Mouse (Mus musculus): ENCODE results near the gene Ccdc117.
"Not testable (repeated sequence)": the region's sequence is repeated elsewhere in the genome, so short reads cannot be mapped to it uniquely, and the experiment has no call there.

Ccdc117 gene

GRCm38 (mm10) chr11:5541799-5542481, at the start of gene Ccdc117:
Ccdc117 (minus strand) TSS chr11:5542187.
- DNase-seq (ENCODE audit: low spot score): peak; percentile 74

GRCm38 (mm10) chr11:5575046-5575445, 33.1 kb upstream of the Ccdc117 start:
- no peak for DNase-seq (ENCODE audit: low spot score)

- DNase-seq (ENCODE audit: low spot score): no peak
These were observed 31.8 kb upstream of the Ccdc117 start for GRCm38 (mm10) chr11:5573821-5574220.

- DNase-seq (ENCODE audit: low spot score): no peak
These were observed 29.9 kb upstream of the Ccdc117 start for GRCm38 (mm10) chr11:5571856-5572255.

GRCm38 (mm10) chr11:5569474-5569873, 27.5 kb upstream of the Ccdc117 start, which contains the start of gene Ankrd36:
Ankrd36 (plus strand) TSS chr11:5569684.
- DNase-seq (ENCODE audit: low spot score): no peak

GRCm38 (mm10) chr11:5568082-5568481, 26.1 kb upstream of the Ccdc117 start:
- no peak for DNase-seq (ENCODE audit: low spot score)

- no peak for DNase-seq (ENCODE audit: low spot score)
These were observed 25.7 kb upstream of the Ccdc117 start for GRCm38 (mm10) chr11:5567654-5568053.

- DNase-seq (ENCODE audit: low spot score): no peak
These were observed 24.5 kb upstream of the Ccdc117 start for GRCm38 (mm10) chr11:5566506-5566905.

GRCm38 (mm10) chr11:5565596-5565995, 23.6 kb upstream of the Ccdc117 start:
- DNase-seq (ENCODE audit: low spot score): no peak

- DNase-seq (ENCODE audit: low spot score): no peak
These were observed 21.9 kb upstream of the Ccdc117 start for GRCm38 (mm10) chr11:5563898-5564297.

- no peak for DNase-seq (ENCODE audit: low spot score)
These were observed 20.8 kb upstream of the Ccdc117 start for GRCm38 (mm10) chr11:5562625-5563268.

- DNase-seq (ENCODE audit: low spot score): no peak
These were observed 18.3 kb upstream of the Ccdc117 start for GRCm38 (mm10) chr11:5560273-5560672.

- DNase-seq (ENCODE audit: low spot score): no peak
These were observed 9.9 kb upstream of the Ccdc117 start for GRCm38 (mm10) chr11:5551931-5552330.

GRCm38 (mm10) chr11:5551430-5551829, 9.4 kb upstream of the Ccdc117 start:
- DNase-seq (ENCODE audit: low spot score): no peak

GRCm38 (mm10) chr11:5546693-5547092, 4.7 kb upstream of the Ccdc117 start:
- no peak for DNase-seq (ENCODE audit: low spot score)

GRCm38 (mm10) chr11:5545457-5545856, 3.5 kb upstream of the Ccdc117 start:
- DNase-seq (ENCODE audit: low spot score): no peak

- DNase-seq (ENCODE audit: low spot score): not testable (repeated sequence)
These were observed 2.7 kb upstream of the Ccdc117 start for GRCm38 (mm10) chr11:5544709-5545108.

GRCm38 (mm10) chr11:5543281-5543680, 1.3 kb upstream of the Ccdc117 start:
- DNase-seq (ENCODE audit: low spot score): no peak

GRCm38 (mm10) chr11:5542482-5543185, 647 bp upstream of the Ccdc117 start:
- no peak for DNase-seq (ENCODE audit: low spot score)

GRCm38 (mm10) chr11:5541230-5541798, 673 bp downstream of the Ccdc117 start:
- DNase-seq (ENCODE audit: low spot score): no peak

- no peak for DNase-seq (ENCODE audit: low spot score)
These were observed 1.7 kb downstream of the Ccdc117 start for GRCm38 (mm10) chr11:5540331-5540730.

- not testable (repeated sequence) for DNase-seq (ENCODE audit: low spot score)
These were observed 4.5 kb downstream of the Ccdc117 start for GRCm38 (mm10) chr11:5537454-5537853.

- no peak for DNase-seq (ENCODE audit: low spot score)
These were observed 8.9 kb downstream of the Ccdc117 start for GRCm38 (mm10) chr11:5533108-5533507.
